Mouse (Mus musculus) mesoderm, embryonic 11.5 days (tissue): ENCODE measurements around the gene Plekha4.
"Not testable (repeated sequence)": the region's sequence is repeated elsewhere in the genome, so short reads cannot be mapped to it uniquely, and the experiment has no call there.

ENCODE experiments used
- DNase-seq: peaks from one replicate; pipeline ENCODE4 v3.0.0-alpha.2; 2012; ENCODE audit warnings: low read depth, low spot score

Gene Plekha4

DNA sequence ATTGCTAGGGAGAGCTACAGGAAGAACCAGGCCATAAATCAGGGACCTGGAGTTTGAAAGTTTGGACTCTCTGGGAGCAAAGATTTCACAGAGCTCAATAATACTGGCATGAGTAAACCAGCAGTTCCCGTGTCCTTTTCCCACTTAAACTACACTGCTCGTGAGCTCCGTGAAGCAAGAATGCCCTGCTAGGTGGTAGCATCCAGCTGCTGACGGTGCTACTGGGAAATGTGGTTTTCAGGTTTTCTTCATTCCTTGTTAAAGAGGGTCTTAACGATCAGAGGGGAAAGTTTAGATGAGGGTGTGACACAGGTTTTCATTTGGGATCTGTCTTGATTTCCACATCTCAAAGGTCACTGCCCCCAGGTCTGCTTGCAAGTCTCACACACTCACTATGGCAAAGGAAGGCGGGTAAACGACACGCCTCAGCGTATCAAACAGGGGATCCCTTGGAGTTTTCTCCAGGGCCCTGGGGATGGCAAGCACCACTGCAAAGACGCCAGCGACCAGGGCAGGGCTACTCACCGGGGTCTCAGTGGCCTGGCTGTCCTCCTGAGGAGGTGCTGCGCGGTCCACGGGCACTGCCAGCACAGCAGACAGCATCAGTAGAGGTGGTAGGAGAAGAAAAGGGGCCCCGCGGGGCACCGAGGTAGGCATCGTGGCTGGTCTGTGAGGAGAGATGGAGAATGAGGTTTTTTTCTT, 16.8 kb upstream of the Plekha4 start:
- no peak for DNase-seq

DNA sequence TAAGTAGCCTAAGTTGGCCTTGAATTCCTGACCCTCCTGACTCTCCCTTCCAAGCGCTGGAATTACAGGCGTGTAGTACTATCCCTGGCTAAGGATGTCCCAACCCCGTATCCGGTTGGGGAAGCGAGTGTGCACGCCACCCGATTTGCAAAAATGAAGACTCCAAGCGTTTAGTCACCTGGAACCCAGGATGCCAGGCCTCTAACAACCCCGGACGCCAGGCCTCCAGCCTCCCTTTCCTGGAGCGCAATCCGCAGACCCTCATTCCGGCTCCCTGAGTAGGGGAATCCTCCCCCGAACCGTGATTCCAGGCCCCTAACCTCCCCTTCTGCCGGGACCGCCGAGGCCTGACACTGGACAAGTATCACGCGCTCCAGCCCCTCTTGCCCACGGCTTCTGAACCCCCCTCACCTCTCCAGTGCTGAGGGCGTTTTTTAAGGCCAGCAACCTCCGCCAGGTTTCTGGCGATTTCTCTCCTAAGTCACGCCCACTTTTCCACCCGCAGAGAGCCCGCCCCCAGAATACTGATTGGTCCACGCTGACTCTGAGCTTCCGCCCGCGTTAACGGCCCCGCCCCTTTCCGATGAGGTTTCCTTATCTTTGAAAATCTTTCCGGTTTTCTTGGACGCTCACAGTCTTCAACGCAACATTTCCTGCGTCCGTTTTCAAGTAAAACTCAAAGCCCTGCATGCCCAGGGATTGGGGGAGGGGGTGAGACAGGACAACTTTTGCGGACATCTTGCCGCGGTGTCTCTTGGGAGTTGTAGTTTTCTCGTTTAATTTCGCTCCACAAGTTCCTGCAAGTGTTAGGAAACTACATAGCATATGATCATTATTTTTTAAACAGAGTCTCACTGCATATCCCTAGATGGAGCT, 16.0 kb upstream of the Plekha4 start, which contains the start of gene Nucb1:
Gene Nucb1, minus strand, starts transcription at position 495 of the 876 bp plus-strand sequence.
- DNase-seq: peak; percentile 93

DNA sequence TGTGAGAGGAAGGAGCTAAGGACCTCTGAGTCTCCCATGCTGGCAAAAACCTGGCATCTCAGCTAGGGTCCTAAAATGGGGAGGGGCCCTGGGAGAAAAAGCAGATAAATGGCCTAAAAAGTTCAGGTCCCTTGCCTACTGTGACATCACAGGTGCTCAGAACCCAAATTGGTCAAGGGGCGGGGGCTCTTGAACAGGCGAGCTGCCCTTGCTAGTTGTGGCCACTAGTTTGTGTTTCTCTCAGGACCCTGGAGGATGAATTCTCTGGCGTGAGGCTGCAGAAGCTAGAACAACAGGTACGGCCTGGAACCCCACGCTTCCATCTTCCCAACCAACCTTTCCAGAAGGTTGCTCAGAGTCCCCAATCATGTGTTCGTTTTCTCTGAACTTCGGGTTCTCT, 11.7 kb upstream of the Plekha4 start:
- DNase-seq: no peak

DNA sequence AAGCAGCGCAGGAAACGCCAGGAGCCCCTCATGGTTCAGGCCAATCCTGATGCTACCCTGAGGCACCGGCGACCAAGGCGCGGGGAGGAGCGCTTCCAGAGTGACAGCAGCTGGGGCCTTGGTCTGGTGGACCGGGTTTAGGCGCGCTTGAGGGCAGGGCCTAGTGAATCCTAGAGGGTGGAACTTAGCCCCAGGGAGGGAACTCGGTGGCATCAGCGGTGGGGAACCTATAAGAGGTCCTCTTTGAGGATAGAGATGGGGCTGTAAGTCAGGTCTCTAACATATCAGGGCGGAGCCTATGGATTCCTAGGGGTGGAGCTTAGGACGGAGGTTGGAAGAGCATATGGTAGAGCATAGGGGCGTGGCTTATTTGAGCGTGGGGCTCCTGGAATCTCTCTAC, 10.7 kb upstream of the Plekha4 start:
- no peak for DNase-seq

- not testable (repeated sequence) for DNase-seq
These were observed 9.3 kb upstream of the Plekha4 start for GRCm38 (mm10) chr7:45516846-45517245.

GRCm38 (mm10) chr7:45518618-45519017, 7.5 kb upstream of the Plekha4 start:
- DNase-seq: no peak

DNA sequence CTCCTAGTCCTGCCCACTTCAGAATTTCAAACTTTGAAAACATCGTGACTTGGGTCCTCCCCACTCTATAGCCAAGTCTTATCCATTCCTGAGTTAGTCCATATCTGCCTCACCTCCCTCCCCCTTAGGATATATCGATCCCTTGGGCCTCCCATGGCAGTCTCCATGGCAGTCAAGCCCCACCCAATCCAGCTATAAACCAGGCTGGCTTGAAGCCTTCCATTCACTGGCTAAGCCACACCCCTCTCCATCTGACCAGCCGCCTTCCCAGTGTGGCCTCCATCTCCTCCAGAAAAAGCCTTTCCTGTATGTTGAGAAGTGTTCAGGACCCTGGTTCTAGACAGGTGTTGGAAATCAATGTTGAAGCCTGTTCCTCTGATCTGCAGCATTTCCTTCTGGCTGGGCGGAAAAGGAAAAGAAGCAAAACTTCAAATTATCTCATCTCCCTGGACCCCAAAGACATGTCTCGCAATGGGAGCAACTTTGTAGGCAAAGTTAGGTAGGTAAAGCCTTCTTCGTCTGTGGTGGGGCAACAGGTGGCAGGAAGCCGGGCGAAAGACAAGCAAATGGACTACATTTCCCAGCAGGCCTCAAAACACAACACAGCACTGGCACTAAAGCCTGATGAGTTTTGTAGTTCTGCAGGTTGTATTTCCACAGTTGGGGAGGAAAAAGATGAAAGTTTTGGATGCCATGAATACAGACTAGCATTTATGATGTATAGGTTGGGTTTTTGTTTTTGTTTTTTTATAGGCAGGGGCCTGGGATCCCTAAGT, 6.6 kb upstream of the Plekha4 start:
- DNase-seq: no peak

GRCm38 (mm10) chr7:45520605-45521004, 5.5 kb upstream of the Plekha4 start:
- DNase-seq: no peak

DNA sequence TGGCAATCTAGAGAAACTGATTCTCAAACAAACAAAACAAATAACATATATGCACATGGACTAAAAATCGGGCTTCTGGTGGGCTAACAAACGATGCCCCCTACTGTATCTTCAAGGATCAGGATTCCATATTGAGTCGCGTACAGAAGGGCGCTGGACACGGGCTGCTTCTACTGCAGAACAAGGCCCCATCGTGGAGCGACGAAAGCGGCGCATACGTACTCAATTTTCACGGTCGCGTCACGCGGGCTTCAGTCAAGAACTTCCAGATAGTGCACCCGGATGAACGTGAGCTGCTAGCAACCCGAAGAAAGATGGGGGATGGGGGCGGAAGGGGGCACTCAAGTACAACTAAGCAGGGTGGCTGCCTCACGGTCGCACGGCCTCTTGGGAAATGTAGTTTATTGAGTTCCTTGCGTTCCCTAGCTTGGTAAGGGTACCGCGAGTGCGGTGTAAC, 4.4 kb upstream of the Plekha4 start:
- DNase-seq: peak; percentile 93

DNA sequence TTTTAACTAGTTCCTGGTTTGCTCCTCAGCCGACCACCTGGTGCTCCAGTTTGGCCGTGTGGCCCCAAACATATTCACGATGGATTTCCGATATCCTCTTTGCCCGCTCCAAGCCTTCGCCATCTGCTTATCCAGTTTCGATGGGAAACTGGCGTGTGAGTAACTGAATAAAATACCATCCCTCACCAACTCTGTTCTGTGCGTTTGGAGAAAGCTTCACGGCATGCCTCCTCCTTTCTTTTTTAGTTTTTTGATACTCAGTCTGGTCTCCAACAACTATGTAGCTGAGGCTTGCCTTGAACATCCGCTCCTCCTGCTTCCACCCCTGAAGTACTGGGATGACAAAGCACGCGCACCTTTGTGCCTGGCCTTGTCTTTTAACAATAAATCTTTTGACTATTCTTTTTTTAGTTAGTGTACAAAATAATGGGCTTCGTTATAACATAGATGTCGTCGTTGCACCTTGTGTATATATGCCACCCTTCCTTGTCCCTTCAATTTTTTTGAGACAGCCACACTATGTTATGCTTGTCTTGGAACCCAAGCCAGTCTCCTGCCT, 3.9 kb upstream of the Plekha4 start:
- no peak for DNase-seq

GRCm38 (mm10) chr7:45522957-45523676, 3.0 kb upstream of the Plekha4 start:
- no peak for DNase-seq

- no peak for DNase-seq
These were observed 2.4 kb upstream of the Plekha4 start for GRCm38 (mm10) chr7:45523678-45524170.

GRCm38 (mm10) chr7:45524841-45525621, 1.1 kb upstream of the Plekha4 start:
- DNase-seq: no peak

- no peak for DNase-seq
These were observed 467 bp downstream of the Plekha4 start for GRCm38 (mm10) chr7:45526474-45527120.

DNA sequence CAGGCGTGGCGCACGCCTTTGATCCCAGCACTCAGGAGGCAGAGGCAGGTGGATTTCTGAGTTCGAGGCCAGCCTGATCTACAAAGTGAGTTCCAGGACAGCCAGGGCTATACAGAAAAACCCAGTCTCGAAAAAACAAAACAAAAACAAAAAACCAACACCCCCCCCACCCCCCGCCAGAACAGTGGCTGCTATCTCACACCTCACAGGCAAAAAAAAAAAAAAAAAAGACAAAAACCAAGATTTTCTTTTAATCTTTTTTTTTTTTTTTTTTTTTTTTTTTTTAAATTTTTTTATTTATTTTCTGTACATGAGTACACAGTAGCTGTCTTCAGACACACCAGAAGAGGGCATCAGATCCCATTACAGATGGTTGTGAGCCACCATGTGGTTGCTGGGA, 1.0 kb downstream of the Plekha4 start:
- DNase-seq: not testable (repeated sequence)

DNA sequence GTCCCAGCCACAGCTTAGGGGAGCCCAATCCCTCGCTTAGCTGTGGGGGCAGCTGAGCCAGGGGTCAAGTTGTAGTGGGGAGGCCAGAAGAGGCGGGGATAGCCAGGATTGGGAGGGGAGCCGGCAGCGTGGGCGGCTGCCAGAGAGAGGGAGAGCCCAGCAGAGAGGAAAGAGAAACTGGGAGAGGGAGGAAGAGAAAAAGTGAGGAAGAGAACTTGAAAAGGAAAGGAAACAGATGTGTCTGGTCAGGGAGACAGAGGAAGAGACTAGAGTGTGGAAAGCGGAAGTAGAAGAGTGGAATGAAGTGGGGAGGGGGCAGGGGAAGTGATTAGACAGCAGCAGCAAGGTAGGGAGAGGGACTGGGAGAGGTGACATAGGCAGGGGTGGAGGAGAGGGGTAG, 3.3 kb downstream of the Plekha4 start:
- DNase-seq: no peak

- no peak for DNase-seq
These were observed 4.5 kb downstream of the Plekha4 start for GRCm38 (mm10) chr7:45530643-45531042.

- DNase-seq: no peak
These were observed 9.5 kb downstream of the Plekha4 start for GRCm38 (mm10) chr7:45535676-45536075.

GRCm38 (mm10) chr7:45537602-45538001, 11.5 kb downstream of the Plekha4 start:
- no peak for DNase-seq
